Mouse (Mus musculus) kidney, postnatal 25 days (tissue): ENCODE data around the gene A3galt2.

ENCODE experiments used
- DNase-seq, 2 experiments: peaks; one replicate each; pipeline ENCODE4 v3.0.0; 2021; ENCODE audit warnings: mixed read lengths in 2 of 2

Gene A3galt2

DNA sequence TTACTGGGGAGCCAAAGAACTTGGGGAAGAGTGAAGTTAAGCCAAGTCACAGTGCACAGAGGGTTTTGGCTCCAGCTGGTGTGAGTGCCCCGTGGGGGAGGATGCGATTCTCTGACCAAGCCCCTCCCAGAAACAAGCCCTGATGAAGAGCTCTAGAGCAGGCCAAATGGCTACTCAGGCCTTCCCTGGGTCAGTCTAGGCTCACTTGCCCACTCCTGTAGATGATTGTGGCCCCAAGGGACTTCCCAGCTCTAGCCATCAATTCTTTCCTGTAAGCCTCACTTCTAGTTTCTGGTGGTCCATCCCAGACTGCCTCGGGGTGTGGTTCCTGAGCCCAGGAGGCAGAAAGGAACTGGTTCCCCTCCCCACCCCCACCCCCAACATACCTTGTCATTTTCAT lies at the start of gene A3galt2:
A3galt2 (plus strand) TSS at position 301 of the 400 bp plus-strand sequence.
- peak in 1 of 2 experiments; percentile 19 for DNase-seq

DNA sequence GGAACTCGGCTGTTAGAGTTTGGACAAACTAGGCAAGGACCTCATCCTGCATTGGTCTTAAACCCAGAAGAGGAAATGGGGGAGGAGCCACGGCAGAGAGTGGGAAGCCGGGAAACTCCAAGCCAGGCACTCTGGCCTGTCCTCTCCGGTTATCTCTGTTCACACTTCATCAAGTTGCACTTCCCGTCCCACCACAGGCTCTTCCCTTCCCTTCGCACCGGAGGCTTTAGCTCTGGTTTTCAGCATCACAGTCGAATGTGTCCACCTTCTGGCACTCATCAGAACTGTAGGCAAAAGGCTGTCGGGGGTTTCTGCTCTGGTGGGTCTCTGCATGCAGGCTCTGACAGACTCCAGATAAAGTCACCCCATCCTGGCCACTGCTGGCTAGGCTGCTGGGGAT lies 48.5 kb upstream of the A3galt2 start:
- DNase-seq, result peak; percentile 39 to 65

DNA sequence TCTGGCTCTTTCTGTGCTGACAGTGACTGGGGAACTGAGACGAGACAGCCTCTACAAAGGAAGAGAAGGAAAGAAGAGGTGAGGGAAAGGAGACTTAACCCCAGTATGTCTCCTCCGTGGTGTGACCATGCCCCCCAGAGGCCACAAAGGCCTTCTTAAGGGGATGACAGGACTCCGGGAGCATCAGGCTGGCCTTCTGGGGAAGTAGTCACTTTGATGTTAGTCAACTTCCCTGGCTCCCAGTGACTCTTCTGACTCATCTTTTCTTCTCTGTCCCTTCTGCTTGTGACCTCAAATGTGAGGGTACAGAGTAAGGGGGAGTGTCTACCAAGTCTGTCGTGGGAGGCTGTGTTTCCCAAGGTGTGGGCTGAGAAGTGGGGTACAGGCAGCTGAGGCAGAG lies 47.8 kb upstream of the A3galt2 start:
- DNase-seq, result no peak

DNA sequence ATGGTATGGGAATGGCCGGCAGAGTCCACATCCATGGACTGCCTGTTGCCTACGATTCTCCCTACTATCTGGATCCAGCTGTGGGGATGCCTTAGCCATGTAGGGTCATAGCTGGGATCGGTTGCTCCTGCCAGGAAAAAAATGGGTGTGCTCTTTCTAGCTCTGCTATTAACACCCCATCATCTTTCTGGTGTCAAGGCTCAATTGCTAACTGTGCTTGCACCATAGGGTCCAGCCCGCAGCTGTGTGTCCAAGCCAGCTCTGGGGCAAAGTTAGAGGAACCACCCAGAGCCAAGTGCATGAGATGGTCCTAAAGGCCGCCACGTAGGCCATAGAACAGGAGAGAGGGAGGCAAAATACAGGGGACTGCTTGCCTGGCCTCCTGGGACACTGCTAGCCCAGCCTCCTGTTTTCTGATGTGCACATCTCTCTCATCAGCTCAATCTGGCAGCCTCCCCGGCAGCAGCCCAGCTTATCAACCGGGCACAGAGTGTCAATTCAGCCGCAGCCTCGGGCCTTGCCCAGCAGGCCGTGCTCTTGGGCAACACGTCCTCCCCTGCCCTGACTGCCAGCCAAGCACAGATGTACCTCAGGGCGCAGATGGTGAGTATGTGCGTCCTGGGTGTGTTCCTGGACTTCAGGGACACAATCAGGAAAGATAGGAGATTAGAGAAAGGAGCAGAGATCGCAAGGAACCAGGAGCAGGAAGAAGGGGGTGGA lies 45.9 kb upstream of the A3galt2 start:
- DNase-seq, result no peak

DNA sequence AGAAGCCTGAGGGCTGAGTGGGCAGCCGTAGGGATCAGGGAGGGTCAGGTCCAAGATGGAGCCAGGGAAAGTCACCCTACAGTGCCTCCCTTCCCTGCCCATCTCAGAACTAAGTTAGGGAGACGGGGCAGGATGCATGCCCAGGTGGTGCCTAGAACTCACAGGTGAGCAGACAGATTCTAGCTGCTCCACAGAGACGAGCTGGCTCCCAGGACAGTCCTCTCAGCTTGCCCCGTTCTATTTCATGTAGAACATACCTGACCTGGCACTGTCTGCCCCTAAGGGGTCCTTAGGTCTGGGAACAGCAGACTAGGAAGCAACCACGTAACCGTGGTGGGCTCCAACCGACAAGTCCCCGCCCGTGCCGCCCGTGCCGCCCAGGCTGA lies 45.4 kb upstream of the A3galt2 start:
- DNase-seq, result no peak

DNA sequence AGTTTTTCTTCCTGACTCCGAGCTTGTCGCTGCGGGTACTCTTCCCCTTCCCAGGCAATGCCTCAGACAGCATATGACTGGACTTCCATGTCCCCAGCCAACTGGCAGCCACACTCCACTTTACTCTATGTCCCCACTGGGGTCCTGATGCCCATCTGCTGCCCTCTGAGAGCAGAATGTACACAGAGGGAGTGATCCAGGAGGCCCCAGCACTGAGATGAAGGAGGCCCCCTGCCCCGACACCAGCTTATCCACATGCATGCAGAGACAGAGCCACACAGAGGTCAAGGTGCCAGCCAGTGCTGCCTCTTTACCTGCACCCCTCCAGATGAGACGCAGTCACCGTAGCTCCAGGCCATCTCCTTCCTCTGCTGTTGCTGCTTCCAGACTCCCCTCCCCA lies 44.9 kb upstream of the A3galt2 start:
- DNase-seq, result no peak

DNA sequence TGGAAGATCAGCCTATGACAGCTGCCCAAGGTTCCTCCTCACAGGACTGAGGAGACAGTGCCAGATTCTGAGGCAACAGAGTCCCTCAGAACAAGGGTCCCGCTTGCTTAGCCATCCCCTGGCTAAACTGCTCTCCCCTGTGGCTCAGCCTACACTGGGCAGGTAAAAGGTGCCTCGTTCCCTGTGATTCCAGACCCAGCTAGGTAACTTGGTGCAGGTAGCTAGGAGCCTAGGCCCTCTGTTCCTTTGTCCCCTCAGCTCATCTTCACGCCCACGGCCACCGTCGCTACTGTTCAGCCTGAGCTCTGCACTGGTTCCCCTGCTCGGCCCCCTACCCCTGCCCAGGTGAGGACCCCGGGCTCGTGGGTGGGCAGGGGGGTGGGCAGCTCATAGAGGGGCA lies 44.4 kb upstream of the A3galt2 start:
- no peak for DNase-seq

DNA sequence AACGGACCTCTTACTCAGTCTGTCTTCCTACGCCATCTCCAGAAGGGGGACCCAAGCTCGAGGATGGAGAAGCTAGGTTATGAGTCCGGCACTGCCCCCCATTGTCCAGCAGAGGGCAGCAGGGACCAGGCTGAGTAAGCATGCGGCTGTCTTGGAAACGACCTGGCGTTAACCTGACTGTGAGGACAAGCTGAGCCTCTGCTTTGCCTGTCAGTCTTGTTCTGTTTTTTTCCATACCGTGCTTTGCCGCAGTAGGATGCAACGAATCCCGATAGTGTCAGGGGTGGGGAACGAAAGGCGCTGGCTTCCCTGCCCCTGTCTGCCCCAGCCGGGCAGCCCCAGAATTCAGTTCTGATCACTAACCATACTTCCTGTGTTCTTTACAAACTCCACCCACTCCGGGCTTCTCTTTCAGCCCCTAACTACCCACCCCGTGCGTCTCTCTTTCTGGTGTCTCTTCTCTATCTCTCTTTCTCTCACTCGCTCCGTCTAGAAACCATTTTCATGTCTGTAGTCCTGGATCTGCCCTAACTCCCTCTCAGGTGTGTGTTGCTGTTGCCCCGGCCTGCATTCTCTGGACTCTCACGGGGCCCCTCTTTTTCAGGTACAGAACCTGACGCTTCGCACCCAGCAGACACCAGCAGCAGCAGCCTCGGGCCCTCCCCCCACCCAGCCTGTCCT lies 43.6 kb upstream of the A3galt2 start:
- DNase-seq, result peak; percentile 91 to 92

DNA sequence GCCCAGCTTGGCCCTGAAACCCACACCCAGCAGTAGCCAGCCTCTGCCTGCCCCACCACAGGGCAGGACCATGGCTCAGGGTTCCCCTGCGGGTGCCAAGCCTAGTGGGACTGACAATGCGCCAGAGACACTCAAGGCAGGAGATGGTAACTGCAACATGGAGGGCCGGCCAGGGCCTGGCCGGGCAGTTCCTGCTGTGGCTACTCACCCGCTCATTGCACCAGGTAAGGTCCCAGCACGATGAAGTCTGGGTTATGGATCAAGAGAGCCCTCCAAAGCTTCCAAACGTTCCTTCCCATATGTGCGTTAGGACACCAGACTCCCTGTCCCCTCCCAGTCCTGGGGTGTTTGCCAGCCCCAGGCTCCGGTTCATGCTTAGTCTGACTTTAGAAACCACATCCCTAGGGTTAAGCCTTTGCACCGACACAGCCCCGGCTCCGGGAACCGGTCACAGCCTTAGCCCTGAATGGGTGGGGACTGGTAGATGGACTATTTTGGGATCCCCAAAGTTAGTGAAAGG lies 43.0 kb upstream of the A3galt2 start:
- DNase-seq, result peak in 1 of 2 experiments; percentile 48

DNA sequence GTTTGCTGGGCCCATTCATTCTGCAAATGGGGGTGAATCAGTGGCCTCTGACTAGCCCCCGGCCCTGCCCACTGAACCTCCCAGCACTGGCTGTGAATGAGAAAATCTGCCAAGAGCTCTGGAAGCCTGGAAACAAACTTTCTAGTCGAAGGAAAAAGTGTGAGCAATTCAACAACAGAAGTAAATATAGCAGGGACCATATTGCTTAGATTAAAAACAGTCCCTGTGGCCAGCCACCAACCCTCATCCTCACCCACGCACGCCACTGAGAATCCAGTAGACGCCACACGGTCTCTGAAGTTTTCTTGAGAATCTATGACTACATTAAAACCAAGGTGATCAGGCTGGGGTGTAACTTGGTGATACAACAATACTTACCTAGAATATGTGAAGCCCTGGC lies 42.2 kb upstream of the A3galt2 start:
- no peak for DNase-seq

DNA sequence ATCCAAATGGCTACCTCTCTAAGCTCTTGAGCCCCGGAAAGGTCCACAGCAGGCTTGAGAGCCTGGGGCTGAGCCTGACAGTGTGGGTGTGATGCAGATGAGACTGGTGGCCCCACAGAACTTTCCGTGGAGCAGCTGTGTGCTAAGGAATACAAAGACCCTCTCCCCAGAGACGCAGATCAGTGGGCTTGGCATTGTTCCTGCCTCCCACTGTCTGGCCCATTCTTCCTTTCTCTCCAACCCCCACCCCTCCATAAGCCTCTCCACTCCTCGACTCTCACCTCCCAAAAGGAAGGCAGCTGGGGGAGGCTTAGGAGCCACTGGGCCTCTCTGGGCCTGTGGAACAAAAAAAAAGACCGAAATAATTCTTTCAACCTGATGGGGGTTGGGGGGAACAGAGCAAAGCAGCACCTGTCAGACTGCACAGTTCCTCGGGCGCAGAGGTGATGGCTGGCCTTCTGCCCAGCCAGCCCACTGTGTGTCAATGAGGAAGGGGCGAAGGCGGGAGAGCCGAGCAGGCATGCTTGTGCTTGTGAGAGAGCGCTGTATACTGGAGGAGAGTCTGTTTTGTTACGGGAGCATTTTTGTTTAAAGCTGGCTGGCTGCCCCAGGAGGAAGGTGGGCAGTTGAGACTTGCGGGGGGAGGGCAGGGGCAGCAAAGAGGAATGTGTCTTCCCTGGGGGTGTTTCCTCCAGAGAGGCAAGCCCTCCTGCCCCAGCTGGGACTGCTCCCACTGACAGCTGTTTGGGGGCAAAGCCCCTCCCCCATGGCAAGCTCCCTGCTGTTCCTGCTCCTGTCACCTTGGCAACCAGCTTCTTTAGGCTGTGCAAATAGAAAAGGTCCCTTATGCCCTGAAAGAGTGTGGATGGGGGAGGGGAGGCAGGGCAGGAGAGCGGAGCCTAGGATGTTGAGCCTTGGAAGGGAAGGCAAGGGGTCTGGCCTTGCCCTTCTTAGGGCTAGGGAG lies 39.6 kb upstream of the A3galt2 start:
- DNase-seq, result no peak

DNA sequence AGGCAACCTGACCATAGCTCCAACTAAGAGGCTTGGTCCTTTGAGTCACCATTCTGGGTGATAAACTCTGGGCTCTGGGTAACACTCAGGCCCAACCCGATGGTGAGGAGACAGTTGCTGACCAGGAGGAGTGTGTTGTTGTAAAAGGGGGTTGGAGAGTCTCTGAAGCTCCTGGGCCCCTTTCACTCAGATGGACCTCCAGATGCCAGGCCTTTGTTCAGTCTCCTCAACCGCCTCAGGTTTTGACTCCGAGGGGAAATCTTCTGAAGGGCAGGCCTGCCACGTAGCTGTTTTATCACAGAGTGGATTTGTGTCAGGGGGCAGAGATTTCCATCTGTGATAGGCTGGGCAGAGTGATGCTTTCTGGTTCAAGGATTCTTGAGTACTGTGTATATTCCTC lies 38.9 kb upstream of the A3galt2 start:
- no peak for DNase-seq

DNA sequence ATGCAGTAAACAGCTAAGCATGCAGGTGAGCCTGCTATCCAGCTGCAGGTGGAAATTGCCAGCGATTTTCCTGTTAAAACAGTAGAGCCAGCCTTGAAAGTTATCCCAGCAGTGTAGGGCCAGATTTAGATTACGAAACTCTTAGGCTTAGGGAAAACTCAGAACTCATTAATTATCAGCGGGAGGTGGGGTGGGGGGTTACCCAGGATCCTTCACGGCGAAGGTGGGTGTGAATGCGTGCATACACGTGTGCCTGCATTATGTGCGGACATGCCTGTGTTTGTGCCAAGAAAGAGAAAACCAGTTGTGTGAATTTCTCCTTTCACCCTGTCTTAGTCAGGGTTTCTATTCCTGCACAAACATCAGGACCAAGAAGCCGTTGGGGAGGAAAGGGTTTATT lies 38.4 kb upstream of the A3galt2 start:
- no peak for DNase-seq

DNA sequence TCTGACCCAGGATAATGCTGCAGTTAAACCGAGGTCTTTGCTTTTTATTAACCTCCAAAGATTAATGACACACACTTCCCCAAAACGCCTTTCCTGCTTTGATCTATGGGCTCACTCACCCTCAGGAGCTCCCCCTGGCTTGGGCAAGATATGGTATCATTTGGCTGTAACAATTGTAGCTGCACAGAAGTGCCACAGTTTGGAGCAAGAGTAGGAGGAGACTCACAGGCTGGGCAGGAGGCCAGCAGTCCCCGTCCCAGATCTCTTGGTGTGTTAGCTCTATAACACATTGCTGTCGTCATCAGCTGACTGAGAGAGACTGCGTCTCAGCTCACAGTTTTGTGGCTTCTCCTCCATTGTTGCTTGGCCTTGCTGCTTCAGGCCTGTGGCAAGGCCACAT lies 35.1 kb upstream of the A3galt2 start:
- DNase-seq, result peak; percentile 76 to 82

DNA sequence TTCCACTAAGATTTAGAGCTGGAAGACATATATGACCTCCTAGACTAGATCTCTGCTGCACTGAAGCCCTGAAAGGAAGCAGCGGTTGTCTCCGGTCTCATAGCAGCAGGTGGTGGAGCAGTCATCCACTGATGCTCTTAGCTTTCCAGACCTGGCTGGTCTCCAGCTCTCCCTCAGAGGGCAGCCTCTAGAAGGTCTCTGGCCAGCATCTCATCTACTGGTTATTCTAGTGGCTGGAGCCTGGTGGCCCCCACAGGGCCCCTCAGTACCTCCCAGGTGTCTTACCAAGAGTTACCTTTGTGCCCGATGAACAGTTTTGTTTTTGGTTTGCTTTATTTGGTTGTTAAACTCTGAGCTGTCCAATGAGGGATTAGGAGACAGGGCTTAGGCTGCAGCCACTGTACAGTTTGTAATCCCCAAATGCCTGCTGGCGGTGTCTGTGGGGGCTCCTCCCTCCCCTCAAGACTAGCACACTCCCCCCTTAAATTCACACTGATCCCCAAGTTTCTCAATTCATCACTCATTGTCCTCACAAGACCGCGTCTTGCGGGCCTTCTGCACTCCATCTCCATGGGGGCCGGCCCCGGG lies 34.0 kb upstream of the A3galt2 start:
- DNase-seq, result peak in 1 of 2 experiments; percentile 56

DNA sequence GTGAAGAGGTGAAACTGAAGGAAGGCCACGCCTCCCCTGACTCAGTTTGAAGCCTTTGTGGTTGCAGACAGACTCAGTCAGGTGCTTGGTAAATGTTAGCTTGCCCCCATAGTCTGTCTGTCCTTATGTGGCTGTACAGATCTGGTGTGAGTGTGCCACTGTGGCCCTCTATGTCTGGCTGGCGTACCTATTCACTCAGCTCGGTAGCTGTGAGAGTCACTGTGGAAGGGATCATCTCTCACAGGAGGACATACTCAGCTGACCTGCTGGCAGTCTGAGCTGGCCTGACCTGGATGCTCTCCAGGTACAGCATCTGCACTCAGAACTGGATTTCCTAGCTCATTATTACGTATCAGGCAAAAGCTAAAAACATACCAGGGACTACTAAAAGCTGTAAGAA lies 33.4 kb upstream of the A3galt2 start:
- no peak for DNase-seq

DNA sequence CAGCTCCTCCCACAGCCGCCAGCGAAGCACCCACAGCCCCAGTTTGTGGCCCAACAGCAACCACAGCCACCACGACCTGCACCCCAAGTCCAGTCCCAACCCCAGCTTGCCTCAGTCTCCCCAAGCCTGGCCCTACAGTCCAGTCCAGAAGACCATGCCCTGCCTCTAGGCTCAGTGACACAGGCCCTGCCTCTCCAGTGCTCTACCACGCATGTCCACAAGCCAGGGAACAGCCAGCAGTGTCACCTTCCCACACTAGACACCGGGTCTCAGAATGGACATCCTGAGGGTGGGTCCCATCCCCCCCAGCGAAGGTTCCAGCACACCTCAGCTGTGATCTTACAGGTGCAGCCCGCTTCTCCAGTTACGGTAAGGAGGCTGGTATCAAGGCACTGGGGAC lies 32.2 kb upstream of the A3galt2 start:
- no peak for DNase-seq

DNA sequence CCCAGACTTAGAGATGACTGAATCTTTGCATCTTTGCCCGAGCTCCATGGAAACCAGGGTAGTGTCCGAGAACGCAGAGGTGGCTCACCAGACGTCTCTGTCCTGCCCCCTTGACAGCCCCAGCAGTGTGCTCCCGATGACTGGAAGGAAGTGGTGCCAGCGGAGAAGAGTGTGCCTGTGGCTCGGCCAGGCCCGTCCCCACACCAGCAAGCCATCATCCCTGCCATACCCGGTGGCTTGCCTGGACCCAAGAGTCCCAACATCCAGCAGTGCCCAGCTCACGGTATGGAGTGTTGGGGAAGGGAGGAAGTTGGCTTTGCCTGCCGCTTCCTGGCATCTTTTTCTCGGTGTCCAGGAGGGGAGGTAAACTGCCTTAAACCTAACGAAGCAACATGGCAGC lies 31.7 kb upstream of the A3galt2 start:
- no peak for DNase-seq

DNA sequence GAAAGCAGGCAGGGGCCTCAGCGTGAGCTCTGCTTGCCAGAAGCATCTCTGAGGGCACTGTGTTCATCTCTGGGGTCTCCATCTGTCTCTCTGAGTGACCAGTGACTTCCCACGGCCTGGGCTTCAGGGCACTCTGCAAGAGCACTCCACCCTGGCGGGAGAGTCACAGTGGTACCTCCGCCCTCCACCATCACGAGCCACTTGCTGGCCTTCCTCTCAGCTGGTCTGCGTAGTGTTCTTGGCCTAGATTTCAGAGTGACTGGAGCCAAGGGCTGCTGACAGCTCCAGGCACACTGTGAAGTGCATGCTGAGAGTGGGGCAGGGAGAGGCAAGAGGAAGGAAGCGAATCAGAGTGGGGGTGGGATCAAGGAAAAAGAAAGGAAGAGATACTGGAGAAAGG lies 31.1 kb upstream of the A3galt2 start:
- DNase-seq, result peak in 1 of 2 experiments; percentile 60

DNA sequence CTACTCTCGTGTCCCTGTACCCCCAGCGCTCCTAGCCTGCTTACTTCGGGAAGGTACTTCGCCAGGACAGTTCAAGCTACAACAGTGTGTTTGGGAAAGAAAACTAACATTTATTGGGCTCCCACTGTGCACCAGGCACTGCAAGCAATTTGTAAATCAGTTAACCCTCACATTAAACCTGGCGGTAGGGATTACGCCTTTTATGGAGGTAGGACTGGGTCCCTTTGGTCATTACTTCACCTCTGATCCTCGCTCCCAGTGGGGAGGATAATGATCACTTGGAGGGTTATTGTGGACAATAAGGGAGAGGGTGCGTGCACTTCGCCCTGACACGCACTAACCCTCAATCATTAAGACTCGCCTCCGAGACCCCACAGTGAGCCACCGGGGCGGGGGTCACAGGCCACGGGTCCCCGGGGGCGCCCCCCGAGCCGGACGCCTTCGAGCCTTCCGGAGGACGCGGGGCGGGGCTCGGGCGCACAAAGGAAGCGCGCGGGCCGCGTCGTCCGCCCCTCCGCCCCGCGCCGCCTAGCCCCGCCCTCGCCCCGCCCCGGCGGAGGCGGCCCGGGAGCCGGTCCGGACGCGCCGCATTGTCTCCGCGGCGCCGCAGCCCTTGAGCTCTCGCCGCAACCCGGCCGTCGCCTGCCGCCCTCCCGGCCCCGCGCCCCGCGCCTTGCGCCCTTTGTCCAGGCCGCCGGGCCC lies 28.0 kb upstream of the A3galt2 start:
- DNase-seq, result peak; percentile 87 to 93

DNA sequence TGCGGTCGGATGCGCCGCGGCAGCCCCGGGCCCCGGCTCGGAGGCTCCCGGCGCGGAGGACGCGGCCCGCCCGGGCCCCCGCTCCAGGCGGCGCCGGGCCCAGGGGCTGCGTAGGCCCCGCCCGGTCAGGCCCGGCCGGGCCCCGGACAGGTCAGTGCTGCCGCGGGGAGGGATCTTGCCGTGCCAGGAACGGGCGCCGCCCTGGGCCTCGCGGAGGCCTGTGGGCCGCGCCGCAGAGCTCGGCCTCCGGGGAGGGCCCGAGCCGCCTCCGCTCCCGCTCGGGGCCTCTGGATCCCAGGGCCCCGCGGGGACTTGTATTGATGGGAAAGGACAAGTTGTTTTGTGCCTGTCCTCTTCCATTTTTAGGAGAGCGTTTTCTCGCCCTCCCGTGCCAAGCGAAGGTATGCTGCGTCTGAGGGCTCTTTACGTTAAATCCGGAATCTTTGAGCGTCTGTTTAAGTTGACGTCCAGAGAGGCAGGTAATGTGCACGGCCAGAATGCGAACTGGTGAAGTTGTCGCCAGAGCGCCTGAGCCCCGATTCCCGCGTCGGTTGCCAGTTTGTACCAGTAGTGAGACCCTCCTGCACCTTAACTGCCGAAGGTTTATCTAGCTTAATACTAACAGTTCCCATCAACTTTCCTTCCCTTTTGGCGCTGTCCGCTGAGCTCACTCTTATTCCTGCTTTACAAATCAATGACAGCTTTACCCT lies 27.3 kb upstream of the A3galt2 start:
- DNase-seq, result peak; percentile 70 to 90
